Mouse (Mus musculus) lung, embryonic 16.5 days (tissue): ENCODE results near the gene Tnks1bp1. TPM values are rescaled to one million over a fixed set of nuclear protein-coding genes. Genes with fewer than 3 reads are reported as not detected.

Experiments
- ATAC-seq: fragments of 200-750 bp; cut with Nextera tagmentation; 2 replicates; pipeline ENCODE4 v1.8.0; 2017; ENCODE audit warnings: low read depth, mild to moderate bottlenecking, moderate library complexity
- H3K27ac ChIP-seq: fragments of 300-500 bp; sonication (generic); 2 replicates; pipeline ENCODE4 v1.5.1; 2014; ENCODE audit warnings: mild to moderate bottlenecking, control low read depth, low read length
- H3K27me3 ChIP-seq: fragments of 300-500 bp; sonication (generic); 2 replicates; pipeline ENCODE4 v1.6.1; 2014; ENCODE audit warnings: low read depth, low read length, mixed read lengths; ENCODE audit not compliant: control insufficient read depth, insufficient read depth
- H3K36me3 ChIP-seq: fragments of 300-500 bp; sonication (generic); 2 replicates; pipeline ENCODE4 v1.6.1; 2014; ENCODE audit warnings: low read length; ENCODE audit not compliant: control insufficient read depth, insufficient read depth
- H3K4me1 ChIP-seq: fragments of 300-500 bp; sonication (generic); replicated peaks from 2 replicates; pipeline ENCODE4 v1.6.1; 2014; ENCODE audit warnings: low read length, mixed read lengths; ENCODE audit not compliant: control insufficient read depth, insufficient read depth
- H3K4me2 ChIP-seq: fragments of 300-500 bp; sonication (generic); 2 replicates; pipeline ENCODE4 v1.6.1; 2014; ENCODE audit warnings: low read depth, low read length, control low read depth
- H3K4me3 ChIP-seq: fragments of 300-500 bp; sonication (generic); 2 replicates; pipeline ENCODE4 v1.5.1; 2014; ENCODE audit warnings: mild to moderate bottlenecking, low read length, control low read depth
- H3K9ac ChIP-seq: fragments of 300-500 bp; sonication (generic); 2 replicates; pipeline ENCODE4 v1.6.1; 2014; ENCODE audit warnings: low read length, control low read depth
- H3K9me3 ChIP-seq: fragments of 300-500 bp; sonication (generic); 2 replicates; pipeline ENCODE4 v1.6.1; 2016; ENCODE audit warnings: low read length; ENCODE audit not compliant: control insufficient read depth
- WGBS: fragments of 180-500 bp; shearing (Covaris S2); extraction: QIAGEN DNeasy Blood & Tissue Kit; methylation state at CpG from one replicate; pipeline ENCODE4 v1.1.7; 2014; 5-methylcytosine and 5-hydroxymethylcytosine counted together
- polyA plus RNA-seq: library from polyadenylated mRNA; unstranded; fragments of >200 nt; fragmentation: Nextera tagmentation; extraction: Ambion mirVana; gene quantifications from 2 replicates; pipeline ENCODE4 v1.2.1, GENCODE M21; 2015

Tnks1bp1 gene
- polyA plus RNA-seq, 1 experiment from 2014 or later: 65.8 TPM

GRCm38 (mm10) chr2:85012679-85013078 lies 35.1 kb upstream of the Tnks1bp1 start:
- WGBS: 70% methylated on average over 14 of the region's 14 CpGs
- H3K4me1 ChIP-seq: peaks cover 6% of the 10 kb centered on the region

DNA sequence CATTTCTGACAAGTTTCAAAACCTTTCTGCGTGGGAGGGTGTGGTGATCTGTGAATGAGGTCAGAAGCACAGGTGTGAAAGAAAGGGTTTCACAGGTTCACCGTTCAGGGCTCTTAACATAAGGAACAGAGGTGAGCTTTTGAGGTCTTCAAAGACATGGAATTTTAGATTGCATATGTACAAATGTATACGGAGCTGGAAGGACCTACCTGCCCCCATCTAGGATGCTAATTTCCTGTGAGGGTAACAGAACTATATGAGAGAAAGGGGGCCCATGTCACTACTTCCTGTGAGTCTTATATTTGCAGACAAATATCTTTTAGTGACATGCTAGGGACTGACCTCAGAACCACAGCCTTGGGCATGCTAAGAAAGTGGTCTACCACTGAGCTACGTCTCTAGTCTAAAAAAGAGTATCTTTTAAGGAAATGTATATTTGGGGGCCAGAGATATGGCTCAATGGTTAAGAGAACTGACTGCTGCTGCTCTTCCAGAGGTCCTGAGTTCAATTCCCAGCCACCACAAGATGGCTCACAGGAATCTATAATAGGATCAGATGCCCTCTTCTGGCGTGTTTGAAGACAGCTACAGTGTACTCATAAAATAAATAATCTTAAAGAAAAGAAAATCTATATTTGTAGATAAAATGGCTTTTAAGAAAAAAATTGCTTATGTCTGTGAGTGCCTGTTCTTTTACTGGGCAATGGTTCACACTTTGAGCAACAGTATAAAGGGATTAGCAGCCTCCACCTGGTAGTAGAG lies 33.8 kb upstream of the Tnks1bp1 start:
- 77% methylated on average over 5 of the region's 5 CpGs for whole genome bisulfite sequencing
- ATAC-seq: no peak
- Histone ChIP-seq H3K4me1 (peaks cover 6% of the 10 kb centered on the region), H3K9ac (no peak overlapping the region), H3K4me2 (no peak overlapping the region), H3K9me3 (no peaks in the 10 kb centered on the region), H3K27ac (no peak overlapping the region), H3K27me3 (no peaks in the 10 kb centered on the region), H3K4me3 (no peak overlapping the region), H3K36me3 (no peaks in the 10 kb centered on the region)

More at GRCm38 (mm10) chr2:85012679-85013078, 35.1 kb upstream of the Tnks1bp1 start:
- Histone ChIP-seq H3K36me3 (no peaks in the 10 kb centered on the region), H3K4me2 (no peak overlapping the region), H3K4me3 (no peak overlapping the region), H3K27ac (no peak overlapping the region), H3K27me3 (no peaks in the 10 kb centered on the region), H3K9ac (no peak overlapping the region), H3K9me3 (no peaks in the 10 kb centered on the region)
- ATAC-seq: no peak

DNA sequence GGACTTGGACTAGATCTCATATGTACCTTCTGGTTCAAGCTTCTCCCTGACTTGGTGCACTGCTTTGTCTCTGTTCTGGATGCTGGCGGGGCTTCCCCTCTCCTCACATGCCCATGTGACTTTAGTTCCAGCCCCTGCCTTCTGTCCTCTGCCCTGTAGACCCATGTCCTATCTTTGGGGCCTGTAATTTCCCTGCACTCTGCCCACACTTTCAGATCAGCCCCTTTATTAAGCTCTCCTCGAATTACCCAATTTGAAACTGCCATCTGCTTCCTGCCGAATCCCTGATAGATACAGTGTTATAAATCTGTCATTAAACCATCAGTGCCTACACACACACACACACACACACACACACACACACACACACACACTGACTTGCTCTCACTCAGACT lies 33.2 kb upstream of the Tnks1bp1 start:
- Histone ChIP-seq H3K4me1 (peaks cover 6% of the 10 kb centered on the region), H3K4me2 (no peak overlapping the region), H3K9me3 (no peaks in the 10 kb centered on the region), H3K9ac (no peak overlapping the region), H3K36me3 (no peaks in the 10 kb centered on the region), H3K27ac (no peak overlapping the region), H3K27me3 (no peaks in the 10 kb centered on the region), H3K4me3 (no peak overlapping the region)
- no peak for ATAC-seq
- WGBS: 45% methylated on average over 3 of the region's 3 CpGs

DNA sequence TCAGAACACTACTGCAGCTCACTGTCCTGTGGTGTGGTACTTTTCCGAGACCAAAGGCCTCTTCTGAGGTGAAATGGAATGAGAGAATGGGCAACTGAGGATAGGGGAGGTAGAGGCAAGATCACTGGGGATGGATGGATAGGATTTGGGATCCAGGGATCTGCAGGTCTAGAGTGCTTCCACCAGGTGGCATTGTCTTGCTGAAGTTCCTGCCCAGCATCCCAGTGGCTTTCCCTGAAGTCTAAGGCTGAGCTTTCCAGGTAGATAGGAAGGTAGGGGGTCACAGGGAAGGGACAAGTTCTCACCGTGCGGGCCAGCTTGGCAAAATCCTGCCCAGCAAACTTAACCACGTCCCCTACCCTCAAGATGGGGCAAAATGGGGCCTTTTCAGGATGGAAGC lies 25.8 kb upstream of the Tnks1bp1 start:
- Histone ChIP-seq H3K27ac (no peak overlapping the region), H3K4me3 (no peak overlapping the region), H3K36me3 (no peaks in the 10 kb centered on the region), H3K4me1 (no peaks in the 10 kb centered on the region), H3K4me2 (no peak overlapping the region), H3K27me3 (no peaks in the 10 kb centered on the region), H3K9me3 (no peaks in the 10 kb centered on the region), H3K9ac (no peak overlapping the region)
- WGBS: 9% methylated on average over 4 of the region's 4 CpGs
- no peak for ATAC-seq

GRCm38 (mm10) chr2:85026178-85026577 lies 21.6 kb upstream of the Tnks1bp1 start:
- no peak overlapping the region for H3K27ac ChIP-seq
- WGBS: 72% methylated on average over 3 of the region's 3 CpGs
- H3K4me1 ChIP-seq: no peaks in the 10 kb centered on the region
- H3K36me3 ChIP-seq: no peaks in the 10 kb centered on the region
- no peak overlapping the region for H3K9ac ChIP-seq
- H3K4me3 ChIP-seq: no peak overlapping the region
- no peak for ATAC-seq
- H3K4me2 ChIP-seq: no peak overlapping the region
- H3K27me3 ChIP-seq: no peaks in the 10 kb centered on the region
- no peaks in the 10 kb centered on the region for H3K9me3 ChIP-seq

GRCm38 (mm10) chr2:85027281-85027680 lies 20.5 kb upstream of the Tnks1bp1 start:
- Histone ChIP-seq H3K27ac (no peak overlapping the region), H3K9me3 (no peaks in the 10 kb centered on the region), H3K9ac (no peak overlapping the region), H3K4me1 (no peaks in the 10 kb centered on the region), H3K4me3 (no peak overlapping the region), H3K4me2 (no peak overlapping the region), H3K27me3 (no peaks in the 10 kb centered on the region), H3K36me3 (no peaks in the 10 kb centered on the region)
- 58% methylated on average over 5 of the region's 5 CpGs for WGBS
- no peak for ATAC-seq

DNA sequence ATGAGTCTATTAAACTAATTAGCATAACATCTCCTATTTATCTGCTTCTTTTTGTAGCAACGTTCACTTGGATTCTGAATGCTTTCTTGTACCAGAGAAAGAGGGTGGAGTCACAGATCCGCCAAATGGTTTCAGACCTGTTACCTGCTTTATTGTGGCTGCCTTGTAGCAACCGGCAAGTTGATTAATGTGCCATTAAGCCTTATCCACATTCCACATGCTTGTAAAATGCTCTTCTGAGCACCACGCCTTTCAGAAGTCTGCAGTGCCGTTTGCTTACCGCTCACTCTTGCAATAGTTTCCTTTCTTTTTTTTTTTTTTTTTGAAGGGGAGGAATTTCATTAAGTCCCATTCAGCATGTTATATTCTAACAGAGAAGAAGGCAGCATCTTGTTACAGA lies 17.9 kb upstream of the Tnks1bp1 start:
- no peak overlapping the region for H3K27ac ChIP-seq
- WGBS: 41% methylated on average over 6 of the region's 6 CpGs
- no peaks in the 10 kb centered on the region for H3K4me1 ChIP-seq
- no peak overlapping the region for H3K4me2 ChIP-seq
- no peak overlapping the region for H3K4me3 ChIP-seq
- no peaks in the 10 kb centered on the region for H3K36me3 ChIP-seq
- peak; percentile 32; the same call in 1 of the 2 replicates for ATAC-seq
- no peak overlapping the region for H3K9ac ChIP-seq
- no peaks in the 10 kb centered on the region for H3K9me3 ChIP-seq
- H3K27me3 ChIP-seq: no peaks in the 10 kb centered on the region

- Histone ChIP-seq H3K4me3 (no peak overlapping the region), H3K36me3 (no peaks in the 10 kb centered on the region), H3K4me1 (no peaks in the 10 kb centered on the region), H3K27ac (no peak overlapping the region), H3K9me3 (no peaks in the 10 kb centered on the region), H3K27me3 (no peaks in the 10 kb centered on the region), H3K9ac (no peak overlapping the region), H3K4me2 (no peak overlapping the region)
- no peak for ATAC-seq
- 61% methylated on average over 6 of the region's 6 CpGs for WGBS
These were observed 16.8 kb upstream of the Tnks1bp1 start for GRCm38 (mm10) chr2:85030989-85031388.

DNA sequence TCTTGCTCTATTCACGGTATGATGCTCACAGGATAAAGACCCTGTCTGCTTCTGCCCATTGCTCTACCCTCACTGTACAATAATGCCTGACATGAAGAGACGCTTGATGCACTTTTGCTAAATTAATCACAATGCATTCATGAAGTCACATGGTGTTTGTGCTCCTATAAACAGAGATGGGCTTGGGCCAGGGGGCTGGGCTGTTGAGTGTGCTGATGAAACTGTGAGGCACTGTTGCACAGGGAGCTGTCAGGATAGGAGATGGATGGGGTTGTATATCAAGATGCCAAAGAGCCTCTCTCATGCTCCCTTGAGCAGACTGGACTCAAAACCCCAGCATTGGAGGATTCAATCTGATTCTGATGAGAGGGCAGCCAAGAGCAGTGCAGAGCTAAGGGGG lies 14.7 kb upstream of the Tnks1bp1 start:
- Histone ChIP-seq H3K9me3 (no peaks in the 10 kb centered on the region), H3K36me3 (no peaks in the 10 kb centered on the region), H3K4me1 (peaks cover 7% of the 10 kb centered on the region), H3K4me3 (no peak overlapping the region), H3K4me2 (no peak overlapping the region), H3K27me3 (no peaks in the 10 kb centered on the region), H3K9ac (no peak overlapping the region), H3K27ac (no peak overlapping the region)
- no peak for ATAC-seq
- WGBS: 64% methylated on average over 2 of the region's 2 CpGs
